Mouse (Mus musculus): Measurements from ENCODE around the gene Raly.

DNA sequence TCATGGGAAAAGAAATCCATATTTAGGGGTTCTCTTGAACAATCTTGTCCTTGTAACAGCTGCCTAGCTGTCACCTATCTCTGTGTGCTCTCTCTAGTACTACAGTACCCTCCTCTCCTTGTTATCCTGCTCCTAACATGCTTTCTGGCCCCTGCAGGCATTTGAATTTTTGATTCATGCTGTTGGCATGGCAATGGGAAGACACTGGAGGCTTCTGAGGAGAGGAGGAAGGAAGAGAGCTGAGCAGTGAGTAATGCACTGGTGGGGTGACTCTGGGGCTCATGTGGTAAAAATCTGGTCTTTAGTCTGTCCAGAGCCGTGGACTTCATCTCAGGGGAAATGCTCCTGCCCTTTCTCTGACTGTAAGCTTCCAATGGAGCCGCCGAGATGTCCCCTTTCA is 5.6 kb upstream of the Raly start:
- no peak for TF ChIP-seq CTCF (IDR thresholded peaks at IDR 0.05; ENCODE audit: low read depth)
- TF ChIP-seq EP300 (IDR thresholded peaks at IDR 0.05; ENCODE audit: low read depth): no peak
